Mouse (Mus musculus): Measurements from ENCODE around the gene Bcas3. TPM values are rescaled to one million over a fixed set of nuclear protein-coding genes. Genes with fewer than 3 reads are reported as not detected.

Bcas3 gene
- total RNA-seq, 2 experiments from 2014 or later = 53.6 to 56.1 TPM

Small RNA genes within 50 kb of the gene (microRNA-seq; reads per million reads assigned to microRNA genes)
- 0 reads per million in 2 experiments for gene Mir5110

Other genes starting within 250 kb of the Bcas3 start
- 10 to 100 TPM; 76.2 to 86.3 TPM for gene Usp32, start 213.0 kb upstream of the Bcas3 start, total RNA-seq (2021)
- gene 1700125H20Rik, start 182.8 kb upstream of the Bcas3 start, total RNA-seq (2021) = under 1 TPM in 1 of 2 experiments, not detected in 1; 0.60 TPM
- gene Appbp2, start 118.0 kb upstream of the Bcas3 start, total RNA-seq (2021) = 10 to 100 TPM; 54.0 to 58.8 TPM
- 10 to 100 TPM; 15.3 to 15.4 TPM for gene Ppm1d, start 41.9 kb upstream of the Bcas3 start, total RNA-seq (2021)